Mouse (Mus musculus) cerebellum, postnatal 14 days (tissue): ENCODE measurements at regions not wholly inside any gene's neighbourhood (a gene's known extent, or its start where the extent isn't known, plus 50 kb on each side); places are given as distances from the start of the nearest gene placed in this dataset.
A peak's percentile ranks its signal among the peaks of the same experiment; 100 is the strongest.

ENCODE experiments used
- DNase-seq, 2 experiments: peaks; one replicate each; pipeline ENCODE4 v3.0.0; 2021; ENCODE audit warnings: mixed read lengths in 2 of 2

DNA sequence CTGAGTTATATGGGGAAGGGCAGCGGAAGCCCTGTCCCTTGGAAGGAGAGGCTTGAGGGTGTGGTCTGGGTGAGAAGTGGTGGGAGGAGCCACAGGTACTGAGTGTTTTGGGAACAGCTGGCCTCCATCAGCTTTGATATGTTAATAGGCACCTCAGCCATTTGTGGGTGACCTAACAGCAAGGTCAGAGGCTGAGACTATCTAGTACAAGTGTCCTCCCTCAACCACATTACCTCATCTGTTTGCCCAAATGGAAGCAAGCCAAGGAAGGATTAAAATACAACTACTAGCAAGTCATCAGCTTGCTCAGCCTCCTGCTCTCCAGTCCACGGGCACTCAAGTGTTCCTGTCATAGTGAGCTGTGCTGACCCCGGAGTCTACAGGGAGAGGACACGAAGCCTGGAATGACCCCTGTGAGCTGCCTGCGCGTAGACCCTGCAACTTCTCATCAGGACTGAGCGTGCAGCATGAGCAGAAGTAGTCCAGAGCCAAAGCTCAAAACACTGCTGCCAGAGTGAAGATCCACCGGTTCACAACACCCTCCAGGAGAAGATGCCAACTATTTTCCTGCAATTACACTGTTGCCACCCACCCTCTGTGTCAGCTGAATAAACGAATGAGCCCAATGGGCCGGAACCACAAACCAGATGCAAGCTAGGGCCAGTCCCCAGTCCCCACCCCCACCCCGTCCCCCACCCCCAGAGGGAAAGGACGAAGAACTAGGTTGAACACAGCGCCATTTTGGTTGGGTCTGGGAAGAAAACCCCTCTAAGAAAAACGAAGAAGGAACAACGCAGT is 239.6 kb downstream of the Qk start:
- peak in 1 of 2 experiments; percentile 18 for DNase-seq

DNA sequence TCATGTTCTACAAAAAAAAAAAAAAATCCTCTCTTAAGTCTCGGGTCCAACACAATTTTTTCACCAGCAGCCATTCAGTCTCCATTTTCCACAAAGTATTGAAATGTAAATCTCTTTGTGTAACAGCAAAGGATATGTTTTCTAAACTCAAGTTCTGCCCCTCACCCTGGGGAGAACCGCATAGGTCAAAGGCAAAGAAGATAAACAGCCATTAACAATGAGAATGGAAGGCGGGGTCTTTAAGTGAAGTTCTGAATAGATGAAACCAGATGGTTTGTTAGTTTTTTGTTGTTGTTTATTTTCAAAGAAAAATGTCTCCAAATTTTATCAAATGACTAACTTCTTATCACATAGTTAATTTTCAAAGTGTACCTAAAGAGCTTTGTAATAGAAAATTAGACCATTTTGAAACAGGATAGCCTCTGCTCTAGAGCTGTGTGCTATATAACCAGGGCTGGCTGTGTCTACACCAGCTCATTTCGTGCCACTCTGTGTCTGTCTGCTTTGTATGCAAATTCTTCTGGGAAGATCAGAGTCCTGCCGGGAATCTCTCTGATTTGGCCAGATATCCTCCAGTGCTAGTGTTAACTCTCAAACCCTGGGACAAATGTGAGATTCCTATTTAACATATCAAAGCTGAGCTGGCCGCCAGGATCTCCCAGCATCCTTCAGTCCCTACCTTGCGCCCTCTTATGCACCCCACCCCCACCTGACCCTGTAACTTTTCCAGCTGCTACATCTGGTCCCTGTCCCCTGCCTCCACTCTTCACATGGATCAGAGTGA is 240.9 kb downstream of the Qk start:
- no peak for DNase-seq

GRCm38 (mm10) chr17:10073301-10073700 is 246.4 kb downstream of the Qk start:
- no peak for DNase-seq

DNA sequence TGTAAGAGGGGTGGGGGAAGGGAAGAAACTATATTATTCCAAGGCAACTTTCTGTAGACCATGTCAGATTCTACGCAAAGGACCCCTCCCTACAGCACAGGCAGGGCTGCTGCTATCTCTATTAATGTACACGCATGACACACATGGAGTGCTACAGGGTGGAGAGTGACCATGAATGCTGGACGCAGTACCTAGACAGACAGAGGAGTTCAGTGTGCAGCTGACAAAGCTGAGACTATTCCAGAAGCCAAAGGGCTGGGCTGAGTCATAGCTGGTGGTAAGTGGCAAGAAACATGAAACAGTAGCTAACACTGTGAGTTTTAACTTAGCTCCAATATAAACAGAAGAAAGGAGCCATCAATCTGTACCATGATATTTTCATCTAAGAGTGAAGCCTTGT is 250.4 kb downstream of the Qk start:
- DNase-seq, result no peak

DNA sequence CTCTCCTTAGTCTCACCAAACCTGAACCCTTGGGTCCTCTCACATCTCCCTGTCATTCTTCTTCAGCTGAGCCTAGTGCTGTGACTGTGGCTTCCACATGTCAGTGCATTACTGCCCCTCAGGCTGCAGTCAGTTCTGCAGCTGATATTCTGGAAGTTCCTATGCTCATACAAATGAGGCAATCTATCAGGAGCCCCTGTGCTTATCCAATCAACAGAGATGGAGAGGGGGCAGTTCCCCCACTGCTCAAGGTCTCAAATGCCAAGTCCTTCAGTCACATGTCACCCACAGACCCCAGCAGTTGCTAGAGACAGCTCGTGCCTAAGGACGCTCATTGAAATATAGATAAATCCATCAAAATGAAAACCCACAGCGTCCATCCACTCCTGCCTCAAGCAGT is 254.5 kb downstream of the Qk start:
- no peak for DNase-seq

DNA sequence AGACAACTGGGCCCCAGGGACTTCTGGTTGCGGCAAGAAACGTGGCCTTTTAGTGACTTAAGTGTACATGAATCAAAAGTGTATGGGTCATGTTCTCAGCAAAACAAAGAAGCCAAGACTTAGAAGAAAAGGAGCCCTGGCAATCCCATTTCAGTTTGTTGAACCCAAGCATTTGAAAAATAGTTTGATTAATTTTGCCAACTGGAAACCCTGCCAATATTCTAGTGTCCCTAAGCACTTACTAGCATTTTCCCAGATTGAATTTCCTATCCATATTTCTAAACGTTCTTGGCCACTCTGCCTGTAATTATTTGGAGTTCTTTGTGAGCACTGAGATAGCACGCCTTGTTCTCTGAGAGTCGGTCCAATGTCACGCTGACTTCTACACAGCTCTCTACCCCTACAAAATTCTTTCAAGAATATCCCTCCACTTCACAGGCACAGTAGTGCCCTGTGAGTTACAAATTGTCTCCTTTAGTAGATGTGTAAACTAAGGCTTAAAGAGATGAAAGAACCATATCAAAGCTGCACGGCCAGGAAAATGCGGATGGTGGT is 257.0 kb downstream of the Qk start:
- DNase-seq, result no peak

GRCm38 (mm10) chr17:10057736-10058135 is 261.9 kb downstream of the Qk start:
- no peak for DNase-seq

GRCm38 (mm10) chr17:10056096-10056495 is 263.6 kb downstream of the Qk start:
- DNase-seq, result no peak

- DNase-seq, result no peak
Observed at GRCm38 (mm10) chr17:10054375-10054774, 265.3 kb downstream of the Qk start.

GRCm38 (mm10) chr17:10044336-10044735 is 275.3 kb downstream of the Qk start:
- no peak for DNase-seq

DNA sequence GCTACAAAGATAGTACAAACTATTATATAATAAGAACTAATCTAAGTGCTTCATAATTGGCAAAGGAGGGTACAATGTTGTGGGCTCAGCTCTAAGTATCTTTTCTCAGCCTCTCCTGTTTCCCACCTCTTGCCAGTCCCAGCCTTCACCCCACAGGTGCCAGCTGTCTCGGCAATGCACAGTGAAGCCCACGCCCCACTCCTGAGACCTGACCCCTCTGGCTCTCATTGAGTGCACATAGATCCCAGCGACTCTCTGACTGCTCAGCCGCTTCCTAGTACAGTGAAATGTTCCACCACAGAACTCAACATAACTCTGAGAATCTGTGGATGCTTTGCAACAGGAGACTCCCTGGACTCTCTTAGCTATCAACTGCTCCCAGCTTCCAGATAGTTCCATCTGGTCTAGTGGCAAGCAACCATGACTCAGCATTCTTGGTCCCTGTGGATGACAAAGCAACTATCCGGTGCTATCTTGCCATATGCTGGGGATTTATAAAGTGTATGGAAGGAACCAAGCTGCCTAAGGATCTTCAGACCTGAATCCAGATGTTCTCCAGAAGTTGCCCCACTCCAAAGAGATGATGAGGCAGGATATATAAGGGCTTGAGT is 277.5 kb downstream of the Qk start:
- no peak for DNase-seq

- no peak for DNase-seq
Observed at GRCm38 (mm10) chr17:10040951-10041359, 278.7 kb downstream of the Qk start.

DNA sequence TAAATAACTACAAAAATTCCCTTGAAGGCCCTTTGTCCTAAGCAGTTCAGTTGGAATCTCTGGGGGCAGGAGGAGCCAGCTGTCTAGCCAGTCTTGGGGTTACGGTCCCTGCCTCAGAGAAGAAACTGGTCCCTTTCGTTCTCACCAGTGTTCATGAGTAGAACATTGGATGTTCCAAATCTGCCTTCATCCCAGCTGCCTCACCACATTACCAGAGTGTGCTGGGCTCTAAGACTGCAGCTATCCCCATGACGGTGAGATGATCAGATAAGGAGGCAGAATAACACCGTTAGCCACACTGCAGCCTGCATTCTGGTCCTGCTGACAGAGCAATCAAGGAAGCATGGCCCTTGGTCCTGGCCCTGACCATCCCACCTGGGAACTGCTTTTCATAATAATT is 279.3 kb downstream of the Qk start:
- no peak for DNase-seq

DNA sequence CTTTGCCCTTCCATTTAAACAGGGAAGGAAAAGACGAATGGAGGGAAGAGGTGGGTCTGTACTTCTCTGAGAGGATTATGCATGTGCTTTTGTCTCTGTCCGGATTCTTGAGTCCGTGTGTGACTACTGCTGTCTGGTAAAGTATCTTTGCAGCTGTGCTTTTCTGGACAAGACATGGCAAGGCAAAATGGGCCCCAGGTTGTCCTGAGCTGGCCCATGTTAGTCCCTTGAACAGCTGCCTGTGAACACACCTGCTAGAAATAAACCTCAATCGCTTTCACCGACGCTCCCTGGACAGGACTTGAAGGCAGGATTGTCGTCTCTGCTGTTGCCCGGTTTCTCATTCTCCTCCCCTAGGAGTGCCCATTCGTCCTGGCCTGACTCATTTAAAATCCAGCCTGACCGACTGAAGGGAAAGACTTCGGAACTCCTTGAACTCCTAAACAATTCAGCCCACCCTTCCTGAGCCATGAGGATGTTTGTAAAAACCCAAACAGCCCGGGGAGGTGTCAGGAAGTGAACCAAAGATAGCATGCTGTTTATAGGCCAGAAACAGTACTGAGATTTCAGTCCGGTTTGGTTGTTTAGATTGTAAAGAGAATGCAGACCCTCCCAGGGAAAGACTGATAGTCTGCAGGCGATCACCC is 281.7 kb downstream of the Qk start:
- DNase-seq, result no peak

GRCm38 (mm10) chr17:10033510-10033909 is 286.1 kb downstream of the Qk start:
- DNase-seq, result no peak

GRCm38 (mm10) chr17:10031033-10031432 is 288.6 kb downstream of the Qk start:
- no peak for DNase-seq

DNA sequence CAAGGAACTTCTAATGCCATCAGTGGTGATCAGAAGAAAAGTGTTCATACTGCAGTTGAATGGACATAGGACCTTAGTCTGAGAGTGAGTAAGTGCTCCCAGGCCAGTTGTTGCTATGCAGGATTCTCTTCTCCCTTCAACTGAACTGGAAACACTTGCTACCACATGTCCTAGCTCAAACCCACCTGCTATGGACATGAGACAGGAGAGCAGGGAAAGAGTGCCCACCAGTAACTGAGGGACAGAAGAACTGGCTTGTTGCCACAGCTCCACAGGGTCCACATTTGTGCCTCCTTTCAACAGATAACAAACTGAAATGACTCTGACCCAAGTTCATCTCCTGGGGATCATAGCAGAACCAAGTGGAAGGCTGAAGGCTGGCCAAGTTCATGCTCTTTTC is 292.9 kb downstream of the Qk start:
- DNase-seq, result no peak

GRCm38 (mm10) chr17:10025212-10025611 is 294.4 kb downstream of the Qk start:
- no peak for DNase-seq

- DNase-seq, result no peak
Observed at GRCm38 (mm10) chr17:10024323-10024722, 295.3 kb downstream of the Qk start.

- DNase-seq, result no peak
Observed at GRCm38 (mm10) chr17:10012161-10012560, 307.5 kb downstream of the Qk start.

DNA sequence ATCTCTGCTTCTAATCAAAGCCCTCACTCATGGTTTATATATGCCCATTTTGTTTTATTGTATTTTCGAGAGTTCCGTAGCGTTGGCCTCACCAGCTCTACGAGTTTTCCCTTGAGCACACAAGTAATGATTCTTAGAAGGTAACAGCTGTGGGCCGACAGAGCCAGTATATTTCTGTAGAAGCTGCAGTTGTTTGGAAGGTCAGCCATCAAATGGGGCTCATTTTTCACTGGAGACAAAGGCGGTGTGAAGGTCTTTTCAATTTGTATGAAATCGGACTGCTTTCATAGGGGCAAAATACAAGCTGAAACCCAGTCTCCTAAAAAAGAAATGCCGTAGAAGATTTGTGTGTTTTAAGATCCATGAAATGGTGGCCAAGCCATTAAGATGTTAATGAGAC is 307.9 kb downstream of the Qk start:
- DNase-seq, result no peak

DNA sequence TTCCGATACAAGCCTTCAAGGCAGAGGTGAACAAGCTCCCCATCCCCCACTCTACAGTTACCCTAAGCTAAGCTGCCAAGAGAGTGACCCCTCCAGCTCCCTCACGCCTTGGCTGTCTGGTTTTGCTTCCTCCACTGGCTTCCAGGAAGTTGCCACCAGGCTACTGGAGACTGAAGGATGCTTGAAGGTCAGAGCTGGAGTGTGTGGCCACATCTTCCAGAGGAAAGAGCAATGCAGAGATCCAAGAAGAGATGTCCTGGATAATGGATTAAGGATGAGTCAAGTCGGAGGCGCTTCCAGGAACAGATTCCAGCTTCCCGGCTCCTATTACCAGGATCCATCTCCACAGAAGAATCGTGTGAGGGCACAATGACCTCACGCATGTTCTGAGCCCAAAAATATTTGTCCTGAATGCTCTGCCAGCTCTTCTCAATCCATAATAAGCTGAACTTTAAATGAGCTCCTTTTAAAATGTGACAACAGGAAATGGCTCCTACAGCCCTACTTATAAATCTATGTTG is 318.5 kb downstream of the Qk start:
- DNase-seq, result no peak

DNA sequence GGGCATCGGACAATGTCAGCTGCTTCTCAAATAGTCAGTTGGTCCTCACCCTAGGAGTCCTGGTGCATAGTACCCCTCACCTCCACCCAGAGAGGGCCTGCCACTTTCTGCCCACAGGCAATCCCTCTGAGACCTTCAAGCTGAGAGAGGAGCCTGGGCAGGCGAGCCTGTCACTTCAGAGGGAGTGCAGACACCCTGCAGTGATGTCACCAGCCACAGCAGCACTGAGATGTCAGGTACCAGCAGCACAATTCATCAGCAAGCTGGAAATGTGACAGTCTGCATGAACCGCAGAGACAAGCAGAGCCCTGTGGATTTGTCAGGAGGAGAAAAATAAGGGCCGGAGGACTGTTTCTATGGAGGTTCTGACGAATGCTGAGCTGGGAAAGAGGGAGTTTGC is 324.3 kb downstream of the Qk start:
- DNase-seq, result no peak
